Mouse (Mus musculus) urinary bladder, adult 18-20 months (tissue): ENCODE data around the gene Dhps.
"Not testable (repeated sequence)": the region's sequence is repeated elsewhere in the genome, so short reads cannot be mapped to it uniquely, and the experiment has no call there.

Source experiments
- DNase-seq, 2 experiments: peaks; one replicate each; pipeline ENCODE4 v3.0.0; 2022; ENCODE audit warnings: low spot score in 2 of 2, mixed read lengths in 2 of 2

Dhps gene

GRCm38 (mm10) chr8:85095051-85095450 is 23.5 kb downstream of the Dhps start:
- no peak for DNase-seq

- DNase-seq, result no peak
Observed at GRCm38 (mm10) chr8:85095566-85095965, 24.0 kb downstream of the Dhps start.

- DNase-seq, result no peak
Observed at GRCm38 (mm10) chr8:85096196-85096595, 24.6 kb downstream of the Dhps start.

GRCm38 (mm10) chr8:85096850-85097249 is 25.3 kb downstream of the Dhps start:
- no peak for DNase-seq

- no peak for DNase-seq
Observed at GRCm38 (mm10) chr8:85100076-85100665, 28.6 kb downstream of the Dhps start.

GRCm38 (mm10) chr8:85113241-85113640 is 41.7 kb downstream of the Dhps start:
- DNase-seq, result no peak

- no peak for DNase-seq
Observed at GRCm38 (mm10) chr8:85115501-85115900, 43.9 kb downstream of the Dhps start.

GRCm38 (mm10) chr8:85116984-85117383 is 45.4 kb downstream of the Dhps start:
- no peak for DNase-seq

GRCm38 (mm10) chr8:85119052-85119981 is 47.8 kb downstream of the Dhps start:
- peak; percentile 81 to 91 for DNase-seq

- DNase-seq, result not testable (repeated sequence)
Observed at GRCm38 (mm10) chr8:85120251-85120650, 48.7 kb downstream of the Dhps start.

GRCm38 (mm10) chr8:85122995-85123394 is 51.4 kb downstream of the Dhps start, which contains the start of gene Zfp791:
Zfp791 (minus strand) TSS chr8:85123095.
- no peak for DNase-seq

GRCm38 (mm10) chr8:85123691-85124090 is 52.1 kb downstream of the Dhps start:
- DNase-seq, result no peak
